19 mouse cellular contexts compared by ENCODE assay signal in genomic region chr17:34199050-34199619, GRCm38 (mm10). TPM values are rescaled to one million over a fixed set of nuclear protein-coding genes. Genes with fewer than 3 reads are reported as not detected.
A peak's percentile ranks its signal among the peaks of the same experiment; 100 is the strongest.
DNase-seq lines count a peak whose midpoint lies in the region; ATAC-seq and TF ChIP-seq lines count a peak whose summit lies in the region.
"Had no signal": no experiment of that assay in that cellular context is flagged by ENCODE, and none has a peak within 500 bp of the region (broad histone marks: within the 10 kb centered on the region; RNA-seq: fewer than 3 reads in every experiment).

No protein-coding gene starts in this region.

- TF ChIP-seq CTCF in heart, postnatal 0 days (IDR thresholded peaks at IDR 0.05; ENCODE audit: low read depth) = no peak
- TF ChIP-seq CTCF in lung, postnatal 0 days (IDR thresholded peaks at IDR 0.05) = no peak
- TF ChIP-seq CTCF in bone marrow macrophage, adult 2 months (IDR thresholded peaks at IDR 0.05; ENCODE audit: low read depth, low read length) = no peak

- no peaks in the 10 kb centered on the region for H3K36me3 ChIP-seq in heart, postnatal 0 days (replicated peaks; ENCODE audit: control insufficient read depth, insufficient read depth, low read length)
- H3K36me3 ChIP-seq in lung, postnatal 0 days (ENCODE audit: insufficient read depth, low read length) = no peaks in the 10 kb centered on the region
- peaks cover 32% of the 10 kb centered on the region for H3K36me3 ChIP-seq in macrophage (ENCODE audit: inconsistent target)
- no peaks in the 10 kb centered on the region for H3K36me3 ChIP-seq in forebrain, embryonic 16.5 days (ENCODE audit: control insufficient read depth, insufficient read depth)
- H3K36me3 ChIP-seq: hindbrain, embryonic 13.5 days had no signal

- H3K9ac ChIP-seq in heart, postnatal 0 days (replicated peaks; ENCODE audit: low read depth, low read length) = no peak overlapping the region; the same call in 1 of the 2 replicates
- H3K9ac ChIP-seq in lung, postnatal 0 days (replicated peaks; ENCODE audit: low read depth) = no peak overlapping the region
- H3K9ac ChIP-seq in forebrain, embryonic 16.5 days (replicated peaks; ENCODE audit: low read depth, low read length) = no peak overlapping the region
- H3K9ac ChIP-seq: forebrain, embryonic 13.5 days; hindbrain, embryonic 13.5 days had no signal

- TF ChIP-seq POLR2A in bone marrow macrophage, adult 2 months (IDR thresholded peaks at IDR 0.05; ENCODE audit: borderline replicate concordance, low read depth, low read length) = no peak

- H3K27ac ChIP-seq in heart, postnatal 0 days (ENCODE audit: low read depth) = no peak overlapping the region
- no peak overlapping the region for H3K27ac ChIP-seq in lung, postnatal 0 days (ENCODE audit: low read length)
- no peak overlapping the region for H3K27ac ChIP-seq in bone marrow macrophage, adult 2 months (ENCODE audit: insufficient read depth, low read depth, low read length)
- H3K27ac ChIP-seq in macrophage = peak overlapping the region; percentile 87
- H3K27ac ChIP-seq in forebrain, embryonic 16.5 days (ENCODE audit: low read length) = no peak overlapping the region
- H3K27ac ChIP-seq: forebrain, embryonic 13.5 days; hindbrain, embryonic 13.5 days had no signal

- WGBS in heart, postnatal 0 days = 70% methylated on average over 12 of the region's 12 CpGs
- 67% methylated on average over 12 of the region's 12 CpGs for WGBS in lung, postnatal 0 days
- 19% methylated on average over 12 of the region's 12 CpGs for WGBS in macrophage (ENCODE audit: missing documents)
- WGBS in forebrain, embryonic 16.5 days = 62% methylated on average over 12 of the region's 12 CpGs

- no peak for ATAC-seq in heart, postnatal 0 days (ENCODE audit: insufficient read depth, low read depth)
- no peak for ATAC-seq in lung, postnatal 0 days
- no peak for ATAC-seq in forebrain, embryonic 16.5 days
- ATAC-seq: forebrain, embryonic 13.5 days had no signal

- TF ChIP-seq EP300 in heart, postnatal 0 days (IDR thresholded peaks at IDR 0.05; ENCODE audit: low read depth) = no peak
- no peak for TF ChIP-seq EP300 in lung, postnatal 0 days (IDR thresholded peaks at IDR 0.05)

- H3K27me3 ChIP-seq in heart, postnatal 0 days (ENCODE audit: control insufficient read depth, insufficient read depth, low read length) = peaks cover 45% of the 10 kb centered on the region
- 0 out of 2 replicates have a peak, but pooled peaks cover 7% of the 10 kb centered on the region for H3K27me3 ChIP-seq in lung, postnatal 0 days (replicated peaks; ENCODE audit: insufficient read depth, low read length)
- H3K27me3 ChIP-seq in forebrain, embryonic 16.5 days (replicated peaks; ENCODE audit: control insufficient read depth, insufficient read depth, low read length) = peaks cover 47% of the 10 kb centered on the region

- H3K4me1 ChIP-seq in heart, postnatal 0 days (ENCODE audit: control insufficient read depth, insufficient read depth) = no peaks in the 10 kb centered on the region
- no peaks in the 10 kb centered on the region for H3K4me1 ChIP-seq in lung, postnatal 0 days (ENCODE audit: insufficient read depth, low read depth, low read length)
- H3K4me1 ChIP-seq in bone marrow macrophage, adult 2 months (ENCODE audit: control insufficient read depth, insufficient read depth, low read length) = peaks cover 6% of the 10 kb centered on the region
- peaks cover 15% of the 10 kb centered on the region for H3K4me1 ChIP-seq in forebrain, embryonic 16.5 days (replicated peaks; ENCODE audit: control insufficient read depth, insufficient read depth, low read length)

- H3K9me3 ChIP-seq in heart, postnatal 0 days (replicated peaks; ENCODE audit: control insufficient read depth, low read length) = no peaks in the 10 kb centered on the region
- H3K9me3 ChIP-seq in lung, postnatal 0 days (ENCODE audit: low read length) = no peaks in the 10 kb centered on the region
- no peaks in the 10 kb centered on the region for H3K9me3 ChIP-seq in forebrain, embryonic 16.5 days (ENCODE audit: control insufficient read depth, low read length)
- H3K9me3 ChIP-seq: forebrain, embryonic 13.5 days; hindbrain, embryonic 13.5 days had no signal

- peak overlapping the region; percentile 63; the same call in 1 of the 2 replicates for H3K4me3 ChIP-seq in heart, postnatal 0 days (ENCODE audit: low read depth, low read length)
- H3K4me3 ChIP-seq in lung, postnatal 0 days (ENCODE audit: low read depth, low read length) = 0 out of 2 replicates have a peak overlapping the region, but pooled peaks have one; percentile 73
- H3K4me3 ChIP-seq in bone marrow macrophage, adult 2 months (ENCODE audit: insufficient read depth, low read length) = peak overlapping the region; percentile 97
- peak overlapping the region; percentile 89 for H3K4me3 ChIP-seq in macrophage (ENCODE audit: inconsistent target)
- no peak overlapping the region for H3K4me3 ChIP-seq in forebrain, embryonic 16.5 days (replicated peaks; ENCODE audit: low read length)

- no peak for DNase-seq in heart, postnatal 0 days (ENCODE audit: low spot score)
- no peak for DNase-seq in heart, adult 9 months (ENCODE audit: low spot score in 2 of 2)
- DNase-seq in lung, postnatal 0 days (ENCODE audit: low spot score) = no peak
- no peak for DNase-seq in lung, postnatal 36 days
- no peak for DNase-seq in yolk sac, embryonic 10.5 days (ENCODE audit: low spot score)
- DNase-seq: adrenal gland, adult 2 months; cerebellum, adult 9-10 months; kidney, adult 11 months; lung, postnatal 14 days; midbrain, embryonic 14.5 days; right cerebral cortex, adult 18-20 months had no signal

- peak overlapping the region; percentile 74; the same call in 1 of the 2 replicates for H3K4me2 ChIP-seq in heart, postnatal 0 days (ENCODE audit: low read depth, low read length)
- H3K4me2 ChIP-seq in lung, postnatal 0 days (replicated peaks; ENCODE audit: low read depth, low read length) = peak overlapping the region; percentile 83
- H3K4me2 ChIP-seq in forebrain, embryonic 16.5 days (ENCODE audit: low read length) = no peak overlapping the region

- H3K79me2 ChIP-seq in macrophage (ENCODE audit: inconsistent target) = peaks cover 40% of the 10 kb centered on the region

RNA-seq across cellular contexts. Expression of gene Psmb8, which starts 1.6 kb away (rescaled TPM):
- 9.7 and 11.0 TPM in 2 replicates for total RNA-seq in heart, postnatal 0 days (2014; rRNA removed; ENCODE audit: low replicate concordance)
- 9.4 and 9.9 TPM in 2 replicates for polyA plus RNA-seq in heart, postnatal 0 days (2015; fragmentation: Nextera tagmentation; extraction: Ambion mirVana)
- polyA plus RNA-seq in lung, postnatal 0 days (2015; fragmentation: Nextera tagmentation; extraction: Ambion mirVana) = 54.9 and 58.6 TPM in 2 replicates
- polyA plus RNA-seq in bone marrow macrophage, adult 2 months (2012; ENCODE audit: insufficient read depth, insufficient read length, missing spikeins) = 201 and 204 TPM in 2 replicates
- total RNA-seq in macrophage (2018; cell fraction: chromatin; rRNA removed) = 100 to 1,000 TPM in 7 of 26 experiments, 10 to 100 TPM in 16, 1 to 10 TPM in 3; 8.6 to 193 (median 70.0) TPM
- 100 to 1,000 TPM; 160 to 774 (median 378) TPM for total RNA-seq in macrophage (2018; cell fraction: cytosol; rRNA removed)
- total RNA-seq in macrophage (2018; cell fraction: nucleus; rRNA removed) = 100 to 1,000 TPM in 15 of 26 experiments, 10 to 100 TPM in 11; 27.4 to 293 (median 118) TPM
- 147 to 329 TPM (median 288 TPM) in 3 replicates for polyA plus RNA-seq in macrophage (2018)
- 1.5 and 2.5 TPM in 2 replicates for polyA plus RNA-seq in forebrain, embryonic 16.5 days (2015; fragmentation: Nextera tagmentation; extraction: Ambion mirVana)

RNA-seq across cellular contexts. Expression of gene Tap2, which starts 4.2 kb away (rescaled TPM):
- total RNA-seq in heart, postnatal 0 days (2014; rRNA removed; ENCODE audit: low replicate concordance) = 3.3 and 14.5 TPM in 2 replicates
- 7.0 and 7.5 TPM in 2 replicates for polyA plus RNA-seq in heart, postnatal 0 days (2015; fragmentation: Nextera tagmentation; extraction: Ambion mirVana)
- 23.9 and 26.1 TPM in 2 replicates for polyA plus RNA-seq in lung, postnatal 0 days (2015; fragmentation: Nextera tagmentation; extraction: Ambion mirVana)
- polyA plus RNA-seq in bone marrow macrophage, adult 2 months (2012; ENCODE audit: insufficient read depth, insufficient read length, missing spikeins) = 51.8 and 56.6 TPM in 2 replicates
- total RNA-seq in macrophage (2018; cell fraction: chromatin; rRNA removed) = 100 to 1,000 TPM in 5 of 26 experiments, 10 to 100 TPM in 21; 11.9 to 205 (median 50.9) TPM
- 100 to 1,000 TPM in 11 of 26 experiments, 10 to 100 TPM in 15; 27.8 to 170 (median 64.7) TPM for total RNA-seq in macrophage (2018; cell fraction: cytosol; rRNA removed)
- total RNA-seq in macrophage (2018; cell fraction: nucleus; rRNA removed) = 100 to 1,000 TPM in 15 of 26 experiments, 10 to 100 TPM in 11; 56.8 to 387 (median 149) TPM
- 26.1 to 58.7 TPM (median 37.6 TPM) in 3 replicates for polyA plus RNA-seq in macrophage (2018)
- polyA plus RNA-seq in forebrain, embryonic 16.5 days (2015; fragmentation: Nextera tagmentation; extraction: Ambion mirVana) = 1.6 and 2.6 TPM in 2 replicates

RNA-seq across cellular contexts. Expression of gene Psmb9, which starts 11.6 kb away (rescaled TPM):
- total RNA-seq in heart, postnatal 0 days (2014; rRNA removed; ENCODE audit: low replicate concordance) = 2.9 and 6.3 TPM in 2 replicates
- polyA plus RNA-seq in heart, postnatal 0 days (2015; fragmentation: Nextera tagmentation; extraction: Ambion mirVana) = 2.5 and 3.6 TPM in 2 replicates
- 16.4 and 17.1 TPM in 2 replicates for polyA plus RNA-seq in lung, postnatal 0 days (2015; fragmentation: Nextera tagmentation; extraction: Ambion mirVana)
- polyA plus RNA-seq in bone marrow macrophage, adult 2 months (2012; ENCODE audit: insufficient read depth, insufficient read length, missing spikeins) = 134 TPM in 2 replicates
- total RNA-seq in macrophage (2018; cell fraction: chromatin; rRNA removed) = 100 to 1,000 TPM in 8 of 26 experiments, 10 to 100 TPM in 14, 1 to 10 TPM in 4; 4.6 to 202 (median 57.0) TPM
- 100 to 1,000 TPM in 13 of 26 experiments, 10 to 100 TPM in 13; 54.1 to 283 (median 132) TPM for total RNA-seq in macrophage (2018; cell fraction: cytosol; rRNA removed)
- 100 to 1,000 TPM in 14 of 26 experiments, 10 to 100 TPM in 12; 11.4 to 212 (median 114) TPM for total RNA-seq in macrophage (2018; cell fraction: nucleus; rRNA removed)
- 38.9 to 88.0 TPM (median 49.9 TPM) in 3 replicates for polyA plus RNA-seq in macrophage (2018)
- 0.43 and 1.5 TPM in 2 replicates for polyA plus RNA-seq in forebrain, embryonic 16.5 days (2015; fragmentation: Nextera tagmentation; extraction: Ambion mirVana)

RNA-seq across cellular contexts. Expression of gene Tap1, which starts 11.8 kb away (rescaled TPM):
- total RNA-seq in heart, postnatal 0 days (2014; rRNA removed; ENCODE audit: low replicate concordance) = 8.8 and 10.7 TPM in 2 replicates
- polyA plus RNA-seq in heart, postnatal 0 days (2015; fragmentation: Nextera tagmentation; extraction: Ambion mirVana) = 2.7 and 3.7 TPM in 2 replicates
- polyA plus RNA-seq in lung, postnatal 0 days (2015; fragmentation: Nextera tagmentation; extraction: Ambion mirVana) = 11.6 and 12.6 TPM in 2 replicates
- polyA plus RNA-seq in bone marrow macrophage, adult 2 months (2012; ENCODE audit: insufficient read depth, insufficient read length, missing spikeins) = 56.2 and 60.8 TPM in 2 replicates
- total RNA-seq in macrophage (2018; cell fraction: chromatin; rRNA removed) = 100 to 1,000 TPM in 16 of 26 experiments, 10 to 100 TPM in 10; 40.1 to 681 (median 309) TPM
- total RNA-seq in macrophage (2018; cell fraction: cytosol; rRNA removed) = 100 to 1,000 TPM in 17 of 26 experiments, 10 to 100 TPM in 9; 52.5 to 419 (median 174) TPM
- 100 to 1,000 TPM; 107 to 833 (median 459) TPM for total RNA-seq in macrophage (2018; cell fraction: nucleus; rRNA removed)
- polyA plus RNA-seq in macrophage (2018) = 42.0 to 121 TPM (median 79.2 TPM) in 3 replicates
- polyA plus RNA-seq in forebrain, embryonic 16.5 days (2015; fragmentation: Nextera tagmentation; extraction: Ambion mirVana) = 1.9 and 2.6 TPM in 2 replicates

RNA-seq across cellular contexts. Expression of gene H2-Ob, which starts 39.6 kb away (rescaled TPM):
- not detected in 2 replicates for total RNA-seq in heart, postnatal 0 days (2014; rRNA removed; ENCODE audit: low replicate concordance)
- polyA plus RNA-seq in heart, postnatal 0 days (2015; fragmentation: Nextera tagmentation; extraction: Ambion mirVana) = 0.08 and 0.14 TPM in 2 replicates
- 0.43 and 1.2 TPM in 2 replicates for polyA plus RNA-seq in lung, postnatal 0 days (2015; fragmentation: Nextera tagmentation; extraction: Ambion mirVana)
- 1.9 and 2.0 TPM in 2 replicates for polyA plus RNA-seq in bone marrow macrophage, adult 2 months (2012; ENCODE audit: insufficient read depth, insufficient read length, missing spikeins)
- total RNA-seq in macrophage (2018; cell fraction: chromatin; rRNA removed) = 1 to 10 TPM in 1 of 26 experiments, under 1 TPM in 4, not detected in 21; 0.37 to 1.8 (median 0.66) TPM
- 1 to 10 TPM in 1 of 26 experiments, under 1 TPM in 23, not detected in 2; 0.07 to 1.0 (median 0.24) TPM for total RNA-seq in macrophage (2018; cell fraction: cytosol; rRNA removed)
- total RNA-seq in macrophage (2018; cell fraction: nucleus; rRNA removed) = 1 to 10 TPM in 17 of 26 experiments, under 1 TPM in 7, not detected in 2; 0.55 to 3.7 (median 1.4) TPM
- 0.15 to 0.41 TPM (median 0.33 TPM) in 3 replicates for polyA plus RNA-seq in macrophage (2018)
- 0.15 and 0.28 TPM in 2 replicates for polyA plus RNA-seq in forebrain, embryonic 16.5 days (2015; fragmentation: Nextera tagmentation; extraction: Ambion mirVana)
- total RNA-seq: ES-E14 had no signal
- polyA plus RNA-seq: C2C12; forebrain, embryonic 13.5 days; limb, embryonic 11.5 days; midbrain, embryonic 14.5 days had no signal
